Mouse (Mus musculus) frontal cortex, adult (tissue): ENCODE data around the gene Ldhc.
"Not testable (repeated sequence)": the region's sequence is repeated elsewhere in the genome, so short reads cannot be mapped to it uniquely, and the experiment has no call there.

Experiments
- ATAC-seq: cut with Nextera tagmentation; 2 replicates; pipeline ENCODE4 v1.9.2; 2017; ENCODE audit warnings: mild to moderate bottlenecking, moderate library complexity, mixed read lengths; ENCODE audit not compliant: low TSS enrichment

Ldhc gene

GRCm38 (mm10) chr7:46842278-46842677 lies 18.7 kb upstream of the Ldhc start:
- no peak for ATAC-seq

GRCm38 (mm10) chr7:46843576-46843975 lies 17.4 kb upstream of the Ldhc start:
- no peak for ATAC-seq

DNA sequence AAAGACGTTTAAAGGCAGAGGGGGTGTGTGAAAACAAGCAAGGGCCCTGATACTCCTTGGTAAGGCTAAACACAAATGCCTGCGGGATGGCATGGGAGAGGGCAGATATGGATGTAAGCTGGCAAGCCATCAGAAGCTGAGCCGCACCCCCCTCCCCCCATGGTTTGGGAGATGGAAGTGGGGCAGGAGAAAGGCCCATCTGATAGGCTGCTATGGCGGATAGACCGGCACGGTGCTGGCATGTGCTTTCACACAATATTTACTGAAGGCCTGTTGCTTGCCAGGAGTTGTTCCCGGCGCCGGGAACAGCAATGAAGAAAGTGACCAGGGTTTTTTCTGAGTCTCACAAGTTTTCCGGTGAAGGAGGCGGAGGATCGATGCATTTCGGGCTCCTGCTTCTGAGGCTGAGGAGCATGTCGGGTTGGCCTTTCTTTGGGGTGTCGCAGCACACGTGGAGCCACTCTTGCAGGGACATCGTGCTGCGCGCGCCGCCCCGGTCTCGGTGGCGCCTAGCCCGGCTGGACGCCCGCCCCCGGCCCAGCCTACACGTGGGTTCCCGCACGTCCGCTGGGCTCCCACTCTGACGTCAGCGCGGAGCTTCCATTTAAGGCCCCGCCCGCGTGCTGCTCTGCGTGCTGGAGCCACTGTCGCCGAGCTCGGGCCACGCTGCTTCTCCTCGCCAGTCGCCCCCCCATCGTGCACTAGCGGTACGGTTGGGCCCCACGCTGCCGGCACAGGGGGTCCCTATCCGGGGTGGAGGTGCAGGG lies 15.6 kb upstream of the Ldhc start:
- peak; percentile 70 for ATAC-seq

DNA sequence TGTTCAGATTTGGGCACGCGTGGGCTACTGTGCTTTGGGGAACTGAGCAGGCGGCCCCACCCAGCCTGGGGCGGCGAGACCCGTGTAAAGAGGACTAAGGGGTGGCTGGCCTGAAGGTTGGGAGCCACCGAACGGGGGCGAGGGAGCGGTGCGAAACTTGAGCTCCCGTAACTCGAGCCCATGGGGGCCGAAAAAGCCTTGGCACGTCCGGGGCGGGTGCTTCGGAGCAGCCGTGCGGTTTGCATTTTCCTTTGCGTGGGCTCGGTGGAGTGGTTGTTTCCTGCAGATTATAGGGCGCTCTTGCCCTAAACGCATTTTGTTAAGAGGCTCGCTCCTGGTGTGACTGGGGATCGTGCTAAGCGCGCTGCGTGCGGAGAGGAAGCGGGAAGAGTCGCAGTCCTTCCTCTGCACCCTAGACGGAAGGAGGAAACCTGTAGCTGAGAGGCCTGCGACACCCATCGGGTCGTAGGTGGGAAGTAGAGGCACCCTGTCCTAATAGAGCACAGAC lies 15.0 kb upstream of the Ldhc start:
- peak; percentile 73 for ATAC-seq

GRCm38 (mm10) chr7:46846486-46847244 lies 14.3 kb upstream of the Ldhc start:
- ATAC-seq: peak; percentile 17; the same call in 1 of the 2 replicates

DNA sequence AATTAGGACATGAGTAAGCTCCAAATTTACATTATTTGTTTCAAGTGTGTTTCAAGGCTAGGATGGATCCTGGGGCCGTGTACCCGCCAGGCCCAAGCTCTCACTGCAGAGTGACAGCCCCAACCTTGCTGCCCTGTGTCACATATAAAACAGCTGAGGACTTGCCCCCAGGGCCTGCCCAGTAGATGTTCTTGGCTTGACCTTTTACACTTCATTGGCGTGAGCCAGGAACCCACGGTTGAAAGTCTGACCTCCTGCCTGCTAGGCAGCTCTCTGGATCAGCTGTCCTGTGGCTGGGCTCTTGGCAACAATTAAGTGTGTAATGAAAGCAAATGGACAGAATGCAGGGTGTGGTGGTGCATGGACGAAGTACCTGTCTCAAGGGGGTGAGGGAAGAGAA lies 11.7 kb upstream of the Ldhc start:
- no peak for ATAC-seq

- no peak for ATAC-seq
Measured at GRCm38 (mm10) chr7:46851026-46851425, 10.0 kb upstream of the Ldhc start.

- no peak for ATAC-seq
Measured at GRCm38 (mm10) chr7:46852666-46853065, 8.3 kb upstream of the Ldhc start.

- ATAC-seq: no peak
Measured at GRCm38 (mm10) chr7:46853365-46853764, 7.6 kb upstream of the Ldhc start.

- ATAC-seq: no peak
Measured at GRCm38 (mm10) chr7:46855866-46856560, 5.0 kb upstream of the Ldhc start.

GRCm38 (mm10) chr7:46857436-46857835 lies 3.6 kb upstream of the Ldhc start:
- ATAC-seq: no peak

DNA sequence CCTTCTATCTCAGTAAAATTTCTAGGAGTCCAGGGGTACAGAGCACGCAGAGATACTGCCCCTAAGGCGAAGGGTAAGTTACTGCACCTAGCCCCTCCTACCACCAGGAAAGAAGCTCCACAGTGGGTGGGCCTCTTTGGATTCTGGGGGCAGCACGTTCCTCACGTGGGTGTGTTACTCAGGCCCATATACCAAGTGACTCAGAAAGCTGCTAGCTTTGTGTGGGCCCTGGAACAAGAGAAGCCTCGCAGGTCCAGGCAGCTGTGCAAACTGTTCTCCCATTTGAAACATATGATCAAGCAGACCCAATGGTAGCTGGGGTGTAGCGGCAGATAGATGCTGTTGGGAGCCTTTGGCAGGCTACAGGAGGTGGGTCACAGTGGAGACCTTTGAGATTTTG lies 2.0 kb upstream of the Ldhc start:
- peak; percentile 34; the same call in 1 of the 2 replicates for ATAC-seq

DNA sequence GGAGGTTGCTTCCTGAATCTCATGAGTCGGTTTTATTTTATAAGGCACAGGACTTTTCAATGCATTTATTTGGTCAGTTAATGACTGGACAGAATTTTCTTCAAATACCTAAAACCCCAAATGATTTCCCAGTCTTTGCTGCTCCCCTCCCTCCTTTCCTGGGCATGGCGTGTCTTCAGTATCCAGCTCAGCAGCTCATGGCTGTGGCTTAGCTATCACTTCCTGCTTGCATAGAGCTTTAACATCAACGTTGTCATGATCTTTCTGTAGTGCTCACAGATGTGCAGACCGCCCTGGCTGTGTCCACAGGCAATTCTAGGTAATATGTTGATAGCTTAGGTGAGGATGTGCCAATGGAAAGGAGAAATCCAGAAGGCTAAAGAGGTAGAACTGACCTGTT lies 11.0 kb downstream of the Ldhc start:
- no peak for ATAC-seq

GRCm38 (mm10) chr7:46876841-46877240 lies 15.8 kb downstream of the Ldhc start:
- ATAC-seq: peak; percentile 79

GRCm38 (mm10) chr7:46877255-46877654 lies 16.3 kb downstream of the Ldhc start:
- no peak for ATAC-seq

DNA sequence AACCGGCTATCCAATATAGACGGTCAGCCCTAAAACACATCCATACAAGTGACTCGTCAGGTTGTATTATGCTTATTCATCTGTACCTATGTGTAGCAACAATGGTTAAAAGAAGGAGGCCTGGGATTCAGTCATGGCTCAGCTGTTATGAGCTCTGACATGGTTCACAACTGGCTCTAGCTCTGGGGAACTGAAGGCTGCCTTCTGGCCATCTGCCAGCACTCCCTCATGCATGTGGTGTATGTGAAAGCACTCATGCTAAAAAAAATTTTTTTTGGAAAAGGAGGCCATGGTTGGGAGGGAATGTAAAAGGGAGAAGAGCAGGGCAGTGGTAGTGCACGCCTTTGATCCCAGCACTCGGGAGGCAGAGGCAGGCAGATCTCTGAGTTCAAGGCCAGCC lies 18.8 kb downstream of the Ldhc start:
- no peak for ATAC-seq

GRCm38 (mm10) chr7:46880992-46881391 lies 20.0 kb downstream of the Ldhc start:
- ATAC-seq: no peak

- ATAC-seq: not testable (repeated sequence)
Measured at GRCm38 (mm10) chr7:46881941-46882340, 20.9 kb downstream of the Ldhc start.

- ATAC-seq: no peak
Measured at GRCm38 (mm10) chr7:46883304-46883703, 22.3 kb downstream of the Ldhc start.

GRCm38 (mm10) chr7:46895511-46895910 lies 34.5 kb downstream of the Ldhc start:
- ATAC-seq: no peak

DNA sequence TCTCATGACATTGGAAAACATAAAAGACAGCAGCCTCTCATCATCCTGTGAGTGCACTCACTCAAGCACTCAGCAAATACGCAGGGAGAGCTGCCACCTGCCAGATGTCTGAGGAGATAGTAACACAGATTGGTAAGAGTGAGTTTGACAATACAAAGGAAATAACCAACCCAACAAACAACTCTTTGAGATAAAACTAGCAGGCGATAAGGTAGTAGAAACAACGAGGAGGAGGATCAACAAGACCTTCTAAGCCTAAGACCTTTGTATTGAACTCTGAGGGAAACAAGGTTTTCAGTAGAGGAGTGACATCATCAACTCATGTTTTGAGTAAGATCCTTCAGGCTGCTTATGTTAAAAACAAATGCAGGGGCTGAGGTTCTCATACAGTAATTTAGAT lies 38.3 kb downstream of the Ldhc start:
- ATAC-seq: no peak

DNA sequence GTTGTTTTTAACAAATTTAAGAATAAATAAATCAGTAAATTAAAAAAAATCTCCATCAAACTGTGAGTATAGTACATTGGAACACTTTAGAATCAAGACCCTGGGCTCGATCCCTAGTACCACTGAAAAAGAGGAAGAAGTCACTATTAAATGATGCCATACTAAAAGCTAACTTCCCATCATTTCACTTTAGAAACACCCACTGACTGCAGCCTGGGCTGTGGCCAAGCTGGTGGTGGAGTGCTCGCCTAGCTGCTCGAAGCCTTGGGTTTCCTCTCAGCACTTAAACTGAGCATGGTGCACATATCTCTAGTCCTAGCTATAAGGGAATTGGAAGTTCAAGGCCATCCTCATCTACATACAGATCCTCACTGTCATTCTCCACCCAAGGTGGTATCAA lies 50.2 kb downstream of the Ldhc start:
- no peak for ATAC-seq
